Comparison of ENCODE assay signal across 7 mouse cellular contexts in the genomic region with DNA sequence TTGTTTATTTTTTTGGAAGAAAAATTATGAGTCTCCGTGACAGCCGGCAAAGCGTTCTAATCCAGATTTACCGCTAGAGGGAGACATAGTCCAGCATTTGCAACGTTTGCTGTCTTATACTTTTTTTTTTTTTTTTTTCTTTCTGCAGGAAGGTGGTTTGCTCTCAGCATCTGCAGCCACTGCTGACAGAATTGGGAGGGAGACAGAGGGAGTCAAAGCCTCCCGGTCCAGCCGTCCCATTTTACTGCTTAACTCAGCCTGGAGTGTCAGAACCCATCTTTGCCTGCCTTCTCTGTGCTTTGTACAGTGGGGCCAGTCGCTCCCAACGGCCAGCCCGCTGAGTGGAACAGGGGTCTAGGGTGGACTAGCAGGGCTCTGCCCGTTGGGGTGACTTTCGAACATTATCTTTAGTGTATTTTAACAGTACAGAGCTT. TPM values are rescaled to one million over a fixed set of nuclear protein-coding genes. Genes with fewer than 3 reads are reported as not detected.
DNase-seq lines count a peak whose midpoint lies in the region; ATAC-seq lines count a peak whose summit lies in the region.

Fam19a2 (plus strand) TSS at position 121 of the 434 bp plus-strand sequence.

- peak within 1 kb of the TSS; percentile 77 for H3K9ac ChIP-seq in forebrain, embryonic 13.5 days
- H3K9ac ChIP-seq in hindbrain, embryonic 12.5 days: peak within 1 kb of the TSS; percentile 68

- H3K9me3 ChIP-seq in forebrain, embryonic 13.5 days (replicated peaks): no peaks in the 10 kb centered on the region
- H3K9me3 ChIP-seq in hindbrain, embryonic 12.5 days (replicated peaks): no peaks in the 10 kb centered on the region

- H3K4me2 ChIP-seq in forebrain, embryonic 13.5 days: peak within 1 kb of the TSS; percentile 96
- peak within 1 kb of the TSS; percentile 95 for H3K4me2 ChIP-seq in hindbrain, embryonic 12.5 days (replicated peaks)

- peaks cover 16% of the 10 kb centered on the region for H3K4me1 ChIP-seq in forebrain, embryonic 13.5 days
- H3K4me1 ChIP-seq in hindbrain, embryonic 12.5 days: peaks cover 8% of the 10 kb centered on the region

- WGBS in forebrain, embryonic 13.5 days: 1% methylated on average over 12 of the region's 12 CpGs
- 2% methylated on average over 12 of the region's 12 CpGs for WGBS in hindbrain, embryonic 12.5 days

- no peaks in the 10 kb centered on the region for H3K36me3 ChIP-seq in forebrain, embryonic 13.5 days (ENCODE audit: poor library complexity, severe bottlenecking)
- H3K36me3 ChIP-seq in hindbrain, embryonic 12.5 days: no peaks in the 10 kb centered on the region

- peak; percentile 67 for DNase-seq in Muller cell, postnatal 12 days (ENCODE audit: inconsistent ontology term)
- peak; percentile 16 for DNase-seq in cerebellum, adult 11 months
- peak; percentile 69 to 71 for DNase-seq in layer of hippocampus, postnatal 14 days (ENCODE audit: low spot score in 2 of 2)
- peak; percentile 39 for DNase-seq in lung, postnatal 25 days (ENCODE audit: low spot score)
- DNase-seq in right cerebral cortex, adult 18-20 months: peak; percentile 63

- ATAC-seq in forebrain, embryonic 13.5 days: peak; percentile 64
- ATAC-seq in hindbrain, embryonic 12.5 days (ENCODE audit: low FRiP score): 0 out of 2 replicates have a peak, but pooled peaks have one; percentile 24

- H3K4me3 ChIP-seq in forebrain, embryonic 13.5 days: peak within 1 kb of the TSS; percentile 59
- peak within 1 kb of the TSS; percentile 53 for H3K4me3 ChIP-seq in hindbrain, embryonic 12.5 days

- peaks cover 19% of the 10 kb centered on the region for H3K27me3 ChIP-seq in forebrain, embryonic 13.5 days
- H3K27me3 ChIP-seq in hindbrain, embryonic 12.5 days: peaks cover 17% of the 10 kb centered on the region

- peak within 1 kb of the TSS; percentile 25 for H3K27ac ChIP-seq in forebrain, embryonic 13.5 days
- H3K27ac ChIP-seq in hindbrain, embryonic 12.5 days: peak within 1 kb of the TSS; percentile 68

RNA-seq across cellular contexts. Expression of gene Fam19a2, which starts in this region (rescaled TPM):
- 10.9 and 18.1 TPM in 2 replicates for polyA plus RNA-seq in forebrain, embryonic 13.5 days (2015; fragmentation: Nextera tagmentation; extraction: Ambion mirVana)
- 21.1 and 25.5 TPM in 2 replicates for polyA plus RNA-seq in hindbrain, embryonic 12.5 days (2016; fragmentation: Nextera tagmentation; extraction: Ambion mirVana)
- total RNA-seq in layer of hippocampus, postnatal 14 days (2021): 10 to 100 TPM; 51.7 to 52.9 TPM

Comparison
In these comparisons a context has a peak if more than half of its experiments do, and no peak if none do; other contexts are left out.
1. Peak in every context shown above with its lines: DNase-seq, ATAC-seq, H3K4me3 ChIP-seq and H3K27ac ChIP-seq.
2. DNase-seq: peak in every context shown above with its lines; median percentile 70 in layer of hippocampus, postnatal 14 days; 67 in Muller cell, postnatal 12 days; 63 in right cerebral cortex, adult 18-20 months; 39 in lung, postnatal 25 days; 16 in cerebellum, adult 11 months.